Mouse (Mus musculus) midbrain, embryonic 14.5 days (tissue): Measurements from ENCODE around the gene Birc5. TPM values are rescaled to one million over a fixed set of nuclear protein-coding genes. Genes with fewer than 3 reads are reported as not detected.
"Not testable (repeated sequence)": the region's sequence is repeated elsewhere in the genome, so short reads cannot be mapped to it uniquely, and the experiment has no call there.

Experiments used
- ATAC-seq: fragments of 200-750 bp; cut with Nextera tagmentation; 2 replicates; pipeline ENCODE4 v1.8.0; 2017; ENCODE audit warnings: moderate number of reproducible peaks, moderate library complexity; ENCODE audit not compliant: low FRiP score, low TSS enrichment
- DNase-seq: peaks from one replicate; pipeline ENCODE4 v3.0.0-alpha.2; 2015
- H3K27ac ChIP-seq: fragments of 300-500 bp; sonication (generic); replicated peaks from 2 replicates; pipeline ENCODE4 v1.5.1; 2014; ENCODE audit warnings: mild to moderate bottlenecking, low read depth, low read length, moderate library complexity
- H3K27me3 ChIP-seq: fragments of 300-500 bp; sonication (generic); 2 replicates; pipeline ENCODE4 v1.6.1; 2014; ENCODE audit warnings: low read length, control low read depth, mixed read lengths; ENCODE audit not compliant: control insufficient read depth, insufficient read depth
- H3K36me3 ChIP-seq: fragments of 300-500 bp; sonication (generic); 2 replicates; pipeline ENCODE4 v1.6.1; 2014; ENCODE audit warnings: low read length, control low read depth; ENCODE audit not compliant: control insufficient read depth, insufficient read depth
- H3K4me1 ChIP-seq: fragments of 300-500 bp; sonication (generic); 2 replicates; pipeline ENCODE4 v1.6.1; 2014; ENCODE audit warnings: mild to moderate bottlenecking, antibody characterized with exemption, low read length, control low read depth; ENCODE audit not compliant: control insufficient read depth, insufficient read depth
- H3K4me2 ChIP-seq: fragments of 300-500 bp; sonication (generic); 2 replicates; pipeline ENCODE4 v1.6.1; 2014; ENCODE audit warnings: mild to moderate bottlenecking, low read length, moderate library complexity
- H3K4me3 ChIP-seq: fragments of 300-500 bp; sonication (generic); replicated peaks from 2 replicates; pipeline ENCODE4 v1.5.1; 2014; ENCODE audit warnings: low read depth, low read length
- H3K9ac ChIP-seq: fragments of 300-500 bp; sonication (generic); replicated peaks from 2 replicates; pipeline ENCODE4 v1.6.1; 2014; ENCODE audit warnings: mild to moderate bottlenecking, low read length, moderate library complexity
- H3K9me3 ChIP-seq: fragments of 300-500 bp; sonication (generic); 2 replicates; pipeline ENCODE4 v1.6.1; 2016; ENCODE audit warnings: low read length, control low read depth, mixed read lengths; ENCODE audit not compliant: control insufficient read depth
- WGBS: fragments of 180-500 bp; shearing (Covaris S2); extraction: QIAGEN DNeasy Blood & Tissue Kit; methylation state at CpG from one replicate; pipeline ENCODE4 v1.1.7; 2014; 5-methylcytosine and 5-hydroxymethylcytosine counted together
- polyA plus RNA-seq: library from polyadenylated mRNA; unstranded; fragments of >200 nt; fragmentation: Nextera tagmentation; extraction: Ambion mirVana; gene quantifications from 2 replicates; pipeline ENCODE4 v1.2.1, GENCODE M21; 2014

The Birc5 gene
- polyA plus RNA-seq, 1 experiment from 2014 or later, result 50.1 TPM

DNA sequence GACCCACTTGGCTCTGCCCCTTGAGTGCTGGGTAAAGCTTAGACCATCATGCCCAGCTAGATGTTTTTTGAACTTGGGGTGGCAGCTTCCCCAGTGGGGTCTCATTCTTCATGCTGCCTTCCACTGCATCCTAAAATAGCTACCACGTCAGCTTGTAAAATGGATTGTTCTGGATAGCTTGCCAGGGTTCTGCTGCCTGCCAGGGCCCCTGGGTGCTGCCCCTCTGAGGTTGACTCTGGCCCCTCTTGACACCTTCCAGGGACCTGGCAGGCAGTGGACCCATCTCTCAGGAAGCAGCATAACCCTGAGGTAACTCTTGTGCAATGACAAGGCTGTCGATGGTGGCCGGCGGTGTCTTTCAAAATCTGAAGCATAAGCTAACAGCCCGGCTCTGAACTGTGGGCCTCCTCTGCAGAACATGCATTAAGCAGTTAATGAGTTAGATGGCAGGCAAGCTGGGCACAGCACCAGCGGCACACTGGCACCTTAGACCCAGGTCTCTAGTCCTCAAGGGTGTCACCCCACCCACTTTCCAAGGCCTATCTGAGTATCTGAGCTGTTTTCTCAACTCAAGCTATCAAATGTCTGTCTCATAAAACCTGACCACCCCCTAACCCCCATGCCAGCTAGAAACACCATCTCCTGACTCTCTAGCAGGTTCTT lies 34.2 kb upstream of the Birc5 start:
- Histone ChIP-seq H3K27ac (no peak overlapping the region), H3K4me1 (peaks cover 12% of the 10 kb centered on the region), H3K9me3 (no peaks in the 10 kb centered on the region), H3K4me3 (no peak overlapping the region), H3K27me3 (peaks cover 6% of the 10 kb centered on the region; the same call in 1 of the 2 replicates), H3K36me3 (no peaks in the 10 kb centered on the region; the same call in 1 of the 2 replicates), H3K9ac (no peak overlapping the region), H3K4me2 (no peak overlapping the region)
- WGBS, result 96% methylated on average over 6 of the region's 6 CpGs
- ATAC-seq (no peak), DNase-seq (no peak)

DNA sequence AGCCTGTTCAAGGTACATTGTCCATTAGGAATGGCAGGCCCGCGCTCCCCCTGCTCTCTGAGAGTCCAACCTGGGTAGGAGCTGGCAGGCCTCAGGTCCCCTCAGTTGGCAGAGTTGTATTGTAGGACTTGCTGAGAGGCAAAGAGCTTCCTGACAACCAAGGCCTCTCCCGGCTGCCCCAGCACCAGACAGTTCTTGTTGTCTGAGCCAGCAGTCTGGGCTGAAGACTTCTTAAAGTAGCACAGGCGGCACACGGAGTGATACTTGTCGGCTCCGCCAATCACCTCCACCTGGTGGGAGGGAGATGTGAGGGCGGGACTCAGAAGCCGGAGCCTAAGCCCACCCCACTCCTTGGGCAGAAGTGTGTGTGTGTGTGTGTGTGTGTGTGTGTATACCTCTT lies 33.2 kb upstream of the Birc5 start:
- H3K27me3 ChIP-seq, ATAC-seq, H3K4me2 ChIP-seq, DNase-seq, H3K9ac ChIP-seq, H3K27ac ChIP-seq, H3K9me3 ChIP-seq, H3K4me1 ChIP-seq, H3K36me3 ChIP-seq, H3K4me3 ChIP-seq: not testable (repeated sequence)
- 88% methylated on average over 9 of the region's 9 CpGs for WGBS

- Histone ChIP-seq H3K27me3 (no peaks in the 10 kb centered on the region), H3K36me3 (no peaks in the 10 kb centered on the region; the same call in 1 of the 2 replicates), H3K4me1 (no peaks in the 10 kb centered on the region), H3K9me3 (no peaks in the 10 kb centered on the region), H3K4me3 (no peak overlapping the region), H3K4me2 (no peak overlapping the region), H3K27ac (no peak overlapping the region), H3K9ac (no peak overlapping the region)
- DNase-seq, result no peak
- WGBS, result 91% methylated on average over 13 of the region's 13 CpGs
- ATAC-seq, result no peak
Observed at GRCm38 (mm10) chr11:117816389-117816996, 32.6 kb upstream of the Birc5 start.

- Histone ChIP-seq H3K27me3 (no peaks in the 10 kb centered on the region), H3K4me2 (no peak overlapping the region), H3K9me3 (no peaks in the 10 kb centered on the region), H3K9ac (no peak overlapping the region), H3K27ac (no peak overlapping the region), H3K4me1 (no peaks in the 10 kb centered on the region), H3K4me3 (no peak overlapping the region), H3K36me3 (no peaks in the 10 kb centered on the region; the same call in 1 of the 2 replicates)
- DNase-seq (no peak), ATAC-seq (no peak)
- WGBS, result 62% methylated on average over 8 of the region's 8 CpGs
Observed at GRCm38 (mm10) chr11:117819095-117819494, 30.0 kb upstream of the Birc5 start.

GRCm38 (mm10) chr11:117820173-117820572 lies 28.9 kb upstream of the Birc5 start:
- Histone ChIP-seq H3K27ac (no peak overlapping the region), H3K4me1 (peaks cover 4% of the 10 kb centered on the region), H3K36me3 (no peaks in the 10 kb centered on the region; the same call in 1 of the 2 replicates), H3K27me3 (no peaks in the 10 kb centered on the region), H3K9me3 (no peaks in the 10 kb centered on the region), H3K4me3 (no peak overlapping the region), H3K4me2 (no peak overlapping the region), H3K9ac (no peak overlapping the region)
- WGBS, result 96% methylated on average over 7 of the region's 7 CpGs
- no peak for DNase-seq
- ATAC-seq, result no peak

DNA sequence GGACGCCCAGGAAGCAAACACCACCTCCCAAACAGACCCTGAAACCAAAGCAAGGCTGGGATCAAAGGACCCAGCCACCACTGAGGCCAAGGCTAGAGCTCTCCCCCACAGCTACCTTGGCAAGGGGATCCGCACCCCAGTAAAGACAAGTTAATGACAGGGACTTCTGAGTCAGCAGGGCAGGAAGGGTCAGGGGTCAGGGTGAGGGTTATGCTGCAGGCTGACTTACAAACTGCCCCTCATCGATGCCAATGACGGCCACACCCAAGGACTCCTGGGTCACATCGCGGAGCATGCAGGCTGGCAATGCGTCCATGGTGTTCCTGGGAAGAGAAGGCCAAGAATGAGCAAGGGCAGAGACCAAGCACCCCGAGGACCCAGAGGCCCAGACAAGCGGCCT lies 27.2 kb upstream of the Birc5 start:
- Histone ChIP-seq H3K4me3 (no peak overlapping the region), H3K9me3 (no peaks in the 10 kb centered on the region), H3K4me2 (no peak overlapping the region), H3K27ac (no peak overlapping the region), H3K27me3 (no peaks in the 10 kb centered on the region), H3K36me3 (no peaks in the 10 kb centered on the region; the same call in 1 of the 2 replicates), H3K4me1 (peaks cover 17% of the 10 kb centered on the region), H3K9ac (no peak overlapping the region)
- no peak for ATAC-seq
- 94% methylated on average over 9 of the region's 9 CpGs for WGBS
- no peak for DNase-seq

- peaks cover 17% of the 10 kb centered on the region for H3K4me1 ChIP-seq
- no peaks in the 10 kb centered on the region for H3K36me3 ChIP-seq
- no peak overlapping the region for H3K4me3 ChIP-seq
- no peaks in the 10 kb centered on the region for H3K27me3 ChIP-seq
- no peaks in the 10 kb centered on the region for H3K9me3 ChIP-seq
- no peak overlapping the region for H3K4me2 ChIP-seq
- H3K9ac ChIP-seq, result no peak overlapping the region
- WGBS, result 90% methylated on average over 7 of the region's 7 CpGs
- no peak overlapping the region for H3K27ac ChIP-seq
- DNase-seq (no peak), ATAC-seq (no peak)
Observed at GRCm38 (mm10) chr11:117822728-117823241, 26.3 kb upstream of the Birc5 start.

DNA sequence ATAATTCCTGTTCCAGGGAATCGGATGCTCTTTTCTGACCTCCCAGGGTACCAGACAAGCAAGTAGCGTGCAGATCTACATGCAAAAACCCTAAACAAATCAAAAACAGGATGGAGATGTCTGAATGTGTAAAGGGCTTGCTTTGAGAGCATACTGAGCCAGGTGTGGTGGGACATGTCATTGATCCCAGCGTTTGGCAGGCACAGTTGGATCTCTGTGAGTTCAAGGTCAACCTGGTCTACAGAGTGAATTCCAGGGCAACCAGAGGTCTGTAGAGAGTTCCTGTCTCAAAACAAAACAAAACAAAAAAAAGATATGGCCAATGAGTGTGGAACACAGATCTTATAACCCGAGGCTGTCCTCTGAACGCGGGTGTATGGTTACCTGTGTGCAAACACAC lies 25.6 kb upstream of the Birc5 start:
- WGBS, result 94% methylated on average over 6 of the region's 6 CpGs
- peaks cover 17% of the 10 kb centered on the region for H3K4me1 ChIP-seq

More for the DNA sequence above, 25.6 kb upstream of the Birc5 start:
- no peak for ATAC-seq
- no peak overlapping the region for H3K4me3 ChIP-seq
- H3K9ac ChIP-seq, result no peak overlapping the region
- no peaks in the 10 kb centered on the region for H3K36me3 ChIP-seq
- no peak overlapping the region for H3K27ac ChIP-seq
- no peaks in the 10 kb centered on the region for H3K27me3 ChIP-seq
- no peak overlapping the region for H3K4me2 ChIP-seq
- no peak for DNase-seq
- H3K9me3 ChIP-seq, result no peaks in the 10 kb centered on the region
